Mouse (Mus musculus): ENCODE data around the gene Cadm2.

Gene Cadm2

GRCm38 (mm10) chr16:67509079-67509478, 111.6 kb downstream of the Cadm2 start:
- DNase-seq (ENCODE audit: low spot score): no peak

GRCm38 (mm10) chr16:67482542-67482941, 138.2 kb downstream of the Cadm2 start:
- no peak for DNase-seq (ENCODE audit: low spot score)

DNA sequence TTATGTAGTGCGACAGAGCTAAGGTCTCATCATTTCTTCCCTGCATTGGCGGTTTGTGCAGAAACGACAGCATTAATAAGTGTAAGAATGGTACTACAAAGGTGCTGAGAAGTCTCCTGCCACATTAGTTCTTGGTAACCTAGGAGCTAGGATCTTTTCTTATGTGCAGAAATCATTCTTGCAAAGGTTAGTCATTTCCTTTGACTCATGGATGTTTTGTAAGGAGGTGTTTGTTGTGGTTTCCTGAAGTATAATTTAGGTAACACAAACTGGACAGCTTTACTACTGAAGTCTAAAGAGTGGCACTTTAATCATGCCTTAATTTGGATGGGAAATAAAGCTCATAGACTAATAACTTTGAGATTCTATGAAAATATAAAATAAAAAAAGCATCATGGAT, 153.7 kb downstream of the Cadm2 start:
- DNase-seq (ENCODE audit: low spot score): no peak

DNA sequence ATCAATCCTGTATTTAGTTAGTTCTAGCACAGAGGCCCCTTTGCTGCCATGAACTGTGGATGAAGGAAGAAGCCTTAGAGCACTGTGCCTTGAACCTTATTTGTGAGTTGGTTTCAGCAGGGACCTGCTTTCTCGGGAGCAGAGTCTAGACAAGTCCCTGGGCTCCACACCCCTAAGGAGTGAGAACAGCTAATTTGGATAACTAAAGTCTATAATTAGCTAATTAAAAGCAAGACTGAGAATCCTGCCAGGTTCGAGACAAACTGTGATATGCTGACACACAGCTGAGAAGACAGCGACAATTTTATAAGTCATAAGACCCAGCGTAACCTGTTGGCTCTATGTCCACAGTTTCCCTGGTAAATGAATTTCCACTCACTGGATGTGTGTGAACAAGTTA, 184.4 kb downstream of the Cadm2 start:
- no peak for DNase-seq (ENCODE audit: low spot score)

DNA sequence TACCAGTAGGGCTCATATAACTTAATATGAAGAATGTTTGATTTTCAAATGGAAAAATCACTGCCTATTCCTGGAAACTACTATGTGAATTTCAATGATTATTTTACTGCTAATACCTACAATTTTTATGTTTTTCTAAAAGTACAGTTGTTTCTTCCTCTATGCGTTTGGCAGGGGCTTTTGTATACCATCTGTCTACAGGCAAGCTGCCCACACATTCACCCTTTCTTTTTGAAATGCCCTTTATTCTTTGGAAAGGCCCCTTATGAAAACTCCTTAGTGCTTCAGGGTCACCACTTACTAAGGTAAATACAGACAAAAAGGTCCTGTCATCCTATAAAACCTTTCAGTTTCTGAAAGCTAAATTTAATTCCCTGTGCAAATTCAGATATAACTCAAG, 195.3 kb downstream of the Cadm2 start:
- no peak for DNase-seq (ENCODE audit: low spot score)

DNA sequence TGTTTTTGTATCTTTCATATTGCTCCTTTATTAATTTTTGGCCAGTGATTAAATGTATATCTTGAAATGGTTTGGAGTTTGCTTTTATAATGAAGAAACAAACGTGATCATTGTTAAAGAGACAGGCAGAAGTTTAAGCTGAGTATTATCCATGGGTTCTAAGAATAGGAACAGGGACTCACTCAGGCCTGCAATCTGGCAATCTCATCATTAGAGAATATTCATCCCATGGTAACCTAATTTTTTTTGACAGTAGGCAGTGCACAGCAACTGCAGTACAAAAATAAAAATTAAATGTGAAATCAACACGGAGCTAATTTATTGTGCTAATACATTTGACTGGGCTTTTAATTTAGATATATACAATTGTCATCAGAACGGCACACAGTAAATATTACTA, 209.8 kb downstream of the Cadm2 start:
- DNase-seq (ENCODE audit: low spot score): no peak

DNA sequence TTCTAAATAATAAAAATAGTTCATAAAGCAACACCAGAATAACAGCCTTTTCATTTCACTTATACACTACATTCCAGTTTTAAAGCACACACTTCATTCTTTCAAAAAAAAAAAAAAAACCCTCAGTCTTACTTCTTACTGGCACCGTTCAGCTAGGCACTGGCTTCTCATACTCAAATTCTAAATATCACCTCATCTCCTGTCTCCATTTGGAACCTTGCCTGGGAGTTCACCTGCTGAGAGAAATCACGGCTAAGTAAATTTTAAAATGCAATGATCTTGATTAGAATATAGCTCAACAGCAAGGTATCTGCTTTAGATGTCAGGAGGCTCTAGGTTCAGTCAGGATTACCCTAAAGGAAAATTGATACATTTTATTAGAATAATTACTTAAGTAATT, 210.2 kb downstream of the Cadm2 start:
- DNase-seq (ENCODE audit: low spot score): no peak

GRCm38 (mm10) chr16:67367745-67368144, 253.0 kb downstream of the Cadm2 start:
- DNase-seq (ENCODE audit: low spot score): no peak

- DNase-seq (ENCODE audit: low spot score): no peak
Observed at GRCm38 (mm10) chr16:67348011-67348410, 272.7 kb downstream of the Cadm2 start.

GRCm38 (mm10) chr16:67347561-67347960, 273.1 kb downstream of the Cadm2 start:
- no peak for DNase-seq (ENCODE audit: low spot score)

DNA sequence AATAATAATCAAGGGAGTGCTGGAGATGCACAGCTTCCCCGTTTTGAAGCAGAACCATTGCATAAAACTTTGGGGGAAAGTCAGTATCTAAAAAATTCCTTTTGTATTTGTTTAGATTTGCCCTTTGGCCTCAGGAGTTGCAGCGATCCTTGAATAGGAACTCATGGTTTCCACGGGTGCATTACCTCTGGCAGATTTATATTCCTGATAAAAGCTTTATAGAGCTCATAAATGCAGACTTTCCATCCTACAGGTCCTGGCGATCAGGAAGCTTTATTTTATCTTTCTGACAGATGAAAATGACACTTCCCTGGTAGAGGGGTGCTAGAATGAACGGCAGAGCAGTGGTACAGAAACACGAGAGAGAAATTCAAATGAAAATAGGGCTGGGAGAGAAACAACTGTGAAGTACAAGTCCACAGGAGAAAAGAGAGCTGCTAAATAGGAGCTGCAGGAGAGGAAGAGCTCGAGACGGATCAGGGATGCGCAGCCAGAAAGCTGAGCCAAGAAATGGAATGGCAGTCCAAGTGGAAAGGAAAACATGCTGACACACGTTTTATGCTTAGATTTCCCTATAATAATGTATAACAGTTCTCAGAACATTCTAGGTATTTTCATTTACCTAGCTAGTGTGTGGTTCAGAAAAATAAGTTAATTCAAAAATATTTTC, 274.0 kb downstream of the Cadm2 start:
- DNase-seq (ENCODE audit: low spot score): no peak

DNA sequence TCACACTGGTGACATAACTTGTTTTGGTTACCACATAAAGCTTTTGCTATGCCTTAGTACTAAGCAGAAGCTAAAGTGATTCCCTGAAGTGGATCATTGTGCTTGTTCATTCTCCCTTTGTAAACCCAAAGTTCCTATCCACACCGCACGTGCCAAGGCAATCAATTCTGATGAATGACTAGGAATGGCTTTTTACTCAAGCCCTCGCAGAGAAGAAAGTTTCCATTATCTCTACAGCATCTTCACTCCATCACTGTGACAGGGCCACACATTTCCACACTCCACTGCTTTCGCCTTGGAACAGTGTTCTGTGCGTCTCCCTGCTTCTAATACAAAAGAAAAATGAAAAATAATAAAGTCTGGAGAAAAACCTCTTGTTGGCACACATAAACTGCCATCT, 276.5 kb downstream of the Cadm2 start:
- DNase-seq (ENCODE audit: low spot score): no peak

- no peak for DNase-seq (ENCODE audit: low spot score)
Observed at GRCm38 (mm10) chr16:67311033-67311432, 309.7 kb downstream of the Cadm2 start.

DNA sequence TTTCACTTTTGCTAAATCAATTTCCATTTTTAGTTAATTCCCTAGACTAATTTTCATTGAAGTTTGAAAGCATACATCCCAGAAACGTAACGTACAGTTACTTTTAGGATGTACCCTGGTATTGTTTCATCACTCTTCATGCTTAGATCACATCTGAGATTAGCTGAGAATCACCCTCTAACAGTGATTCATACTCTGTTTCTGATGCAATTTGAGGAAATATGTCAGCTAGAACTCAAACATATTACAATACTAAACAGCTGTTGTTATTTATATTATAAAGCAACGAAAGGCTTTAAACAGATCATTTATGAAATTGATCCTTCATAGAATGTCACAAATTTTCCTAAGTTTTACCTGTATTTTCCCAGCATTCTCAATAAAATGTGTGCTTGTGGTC, 336.0 kb downstream of the Cadm2 start:
- no peak for DNase-seq (ENCODE audit: low spot score)

DNA sequence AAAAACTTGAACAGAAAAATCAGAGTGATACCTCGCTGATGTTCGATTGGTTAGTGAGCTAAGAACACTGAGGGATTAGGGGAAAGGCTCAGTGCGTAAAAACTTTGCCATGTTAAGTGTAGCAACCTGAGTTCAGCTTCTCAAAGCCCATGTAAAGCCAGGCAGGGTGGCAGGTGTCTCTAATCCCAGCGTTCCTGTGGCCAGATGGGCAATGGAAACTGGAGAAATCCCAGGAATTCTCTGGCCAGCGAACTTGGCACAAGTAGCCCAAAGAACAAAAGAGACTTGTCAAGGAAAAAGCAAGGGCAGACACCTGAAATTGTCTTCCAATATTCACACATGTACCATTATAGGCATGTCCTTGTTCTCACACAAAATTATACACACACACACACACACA, 377.1 kb downstream of the Cadm2 start:
- no peak for DNase-seq (ENCODE audit: low spot score)

- no peak for DNase-seq (ENCODE audit: low spot score)
Observed at GRCm38 (mm10) chr16:67234862-67235261, 385.8 kb downstream of the Cadm2 start.

GRCm38 (mm10) chr16:67226696-67227095, 394.0 kb downstream of the Cadm2 start:
- DNase-seq (ENCODE audit: low spot score): no peak

DNA sequence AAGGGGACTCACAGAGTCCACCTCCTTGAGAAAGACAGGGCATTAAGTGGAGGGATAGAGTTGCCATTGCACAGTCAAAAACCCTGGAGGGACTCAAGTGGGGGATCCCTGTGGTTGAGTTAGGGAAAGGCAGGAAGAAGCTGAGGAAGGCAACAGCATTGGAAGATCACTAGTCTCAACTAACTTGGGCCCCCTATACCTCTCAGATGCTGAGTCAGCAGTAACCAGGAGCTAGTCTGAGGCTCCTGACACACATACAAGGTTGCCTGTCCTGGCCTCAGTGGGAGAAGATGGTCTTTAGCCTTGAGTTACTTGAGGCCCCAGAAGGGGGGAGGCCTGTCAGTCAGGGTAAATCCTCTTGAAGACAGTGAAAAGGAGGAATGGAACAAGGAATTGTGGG, 417.4 kb downstream of the Cadm2 start:
- DNase-seq (ENCODE audit: low spot score): no peak

DNA sequence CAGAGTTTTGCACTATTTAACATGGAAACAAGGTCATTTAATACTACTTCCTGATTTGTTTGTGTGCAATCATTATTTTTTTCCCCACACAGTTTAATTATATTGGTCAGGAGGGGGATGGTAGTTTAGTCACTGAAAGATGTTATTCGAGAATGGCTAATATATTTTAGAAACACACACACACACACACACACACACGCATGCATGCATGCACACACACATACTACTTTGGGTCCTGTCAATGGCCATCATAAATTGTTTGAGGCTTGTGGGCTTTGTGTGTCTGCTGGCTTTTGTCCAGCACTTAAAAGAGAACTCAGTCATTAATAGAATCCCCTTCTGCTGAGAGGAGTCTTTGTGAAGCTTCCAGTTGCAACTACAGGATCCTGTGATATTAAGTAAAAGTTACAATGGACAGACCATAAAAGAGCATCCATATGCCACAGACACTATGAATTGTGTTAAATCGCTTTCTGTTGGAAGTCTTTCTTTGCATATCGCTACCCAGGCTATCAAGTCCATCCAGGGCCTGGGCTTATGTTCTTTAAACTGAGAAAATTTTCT, 427.8 kb downstream of the Cadm2 start:
- DNase-seq (ENCODE audit: low spot score): no peak

- DNase-seq (ENCODE audit: low spot score): no peak
Observed at GRCm38 (mm10) chr16:67192395-67192794, 428.3 kb downstream of the Cadm2 start.

- no peak for DNase-seq (ENCODE audit: low spot score)
Observed at GRCm38 (mm10) chr16:67186322-67186721, 434.4 kb downstream of the Cadm2 start.

GRCm38 (mm10) chr16:67182958-67183357, 437.8 kb downstream of the Cadm2 start:
- DNase-seq (ENCODE audit: low spot score): no peak

- DNase-seq (ENCODE audit: low spot score): no peak
Observed at GRCm38 (mm10) chr16:67175386-67175785, 445.3 kb downstream of the Cadm2 start.

DNA sequence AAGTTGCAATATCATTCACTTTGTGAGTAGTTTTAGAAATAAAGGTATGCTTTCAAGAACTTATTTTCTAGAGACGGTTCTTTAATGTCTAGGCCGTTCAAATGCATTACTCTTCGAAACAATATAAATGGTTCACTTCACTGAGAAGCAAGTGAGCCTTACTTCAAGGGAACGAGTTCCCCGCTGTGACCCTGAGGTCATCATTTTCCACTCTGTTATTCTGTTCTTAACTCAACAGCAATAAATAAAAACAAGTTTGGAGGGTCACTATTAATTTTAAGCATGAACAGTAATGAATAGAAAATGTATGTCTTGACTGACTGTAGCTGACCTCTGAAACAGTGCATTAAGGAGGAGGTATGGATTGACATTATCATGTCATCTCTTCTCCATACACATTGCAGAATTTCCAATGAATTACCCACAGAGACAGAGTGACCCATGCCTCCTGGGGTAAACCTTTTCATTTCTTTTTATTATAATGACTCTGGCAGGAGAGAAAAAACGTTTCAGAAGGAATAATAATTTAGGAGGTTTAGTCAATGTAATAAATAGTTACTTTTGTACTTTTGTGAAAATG, 458.4 kb downstream of the Cadm2 start:
- no peak for DNase-seq (ENCODE audit: low spot score)
